Mouse (Mus musculus): Measurements from ENCODE around the gene Svip.

Svip gene

DNA sequence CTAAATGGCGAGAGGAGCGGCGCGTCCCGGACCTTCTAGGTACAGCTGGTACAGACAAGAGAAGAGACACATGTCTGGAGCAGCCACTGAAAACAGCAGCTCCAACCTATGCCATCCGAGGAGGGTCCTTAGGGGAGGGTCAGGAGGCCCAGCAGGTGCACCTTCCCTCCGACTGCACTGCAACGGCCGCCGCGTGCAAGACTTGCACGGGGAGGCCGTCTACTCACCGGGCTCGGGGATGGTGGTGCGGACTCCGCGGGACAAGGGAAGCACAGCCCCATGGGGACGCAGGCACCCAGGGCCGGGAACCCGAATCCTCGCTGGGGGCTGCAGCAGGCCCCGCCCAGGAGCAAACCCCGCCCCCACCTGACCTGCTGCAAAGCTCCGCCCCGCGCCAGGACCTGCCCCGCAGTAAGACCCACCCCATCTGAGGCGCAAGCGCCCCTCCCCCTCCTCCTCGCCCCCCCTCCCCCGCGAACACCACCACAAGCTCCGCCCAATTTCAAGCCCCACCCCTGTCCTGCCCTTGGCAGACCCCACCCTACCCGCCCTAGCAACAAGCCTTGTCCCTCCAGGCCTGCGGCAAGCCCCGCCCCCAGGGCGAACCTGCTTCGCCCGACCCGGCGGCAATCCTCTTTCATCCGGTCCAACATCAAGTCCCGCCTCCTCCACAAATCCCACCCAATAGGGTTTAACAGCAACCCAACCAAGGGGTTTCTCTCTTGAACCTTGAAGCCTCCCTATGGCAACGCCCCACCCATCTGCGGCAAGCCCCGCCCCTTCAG lies at the start of gene Svip:
Gene Svip, minus strand, starts transcription at position 508 of the 785 bp plus-strand sequence.
- peak; percentile 71 for DNase-seq (ENCODE audit: low spot score)

DNA sequence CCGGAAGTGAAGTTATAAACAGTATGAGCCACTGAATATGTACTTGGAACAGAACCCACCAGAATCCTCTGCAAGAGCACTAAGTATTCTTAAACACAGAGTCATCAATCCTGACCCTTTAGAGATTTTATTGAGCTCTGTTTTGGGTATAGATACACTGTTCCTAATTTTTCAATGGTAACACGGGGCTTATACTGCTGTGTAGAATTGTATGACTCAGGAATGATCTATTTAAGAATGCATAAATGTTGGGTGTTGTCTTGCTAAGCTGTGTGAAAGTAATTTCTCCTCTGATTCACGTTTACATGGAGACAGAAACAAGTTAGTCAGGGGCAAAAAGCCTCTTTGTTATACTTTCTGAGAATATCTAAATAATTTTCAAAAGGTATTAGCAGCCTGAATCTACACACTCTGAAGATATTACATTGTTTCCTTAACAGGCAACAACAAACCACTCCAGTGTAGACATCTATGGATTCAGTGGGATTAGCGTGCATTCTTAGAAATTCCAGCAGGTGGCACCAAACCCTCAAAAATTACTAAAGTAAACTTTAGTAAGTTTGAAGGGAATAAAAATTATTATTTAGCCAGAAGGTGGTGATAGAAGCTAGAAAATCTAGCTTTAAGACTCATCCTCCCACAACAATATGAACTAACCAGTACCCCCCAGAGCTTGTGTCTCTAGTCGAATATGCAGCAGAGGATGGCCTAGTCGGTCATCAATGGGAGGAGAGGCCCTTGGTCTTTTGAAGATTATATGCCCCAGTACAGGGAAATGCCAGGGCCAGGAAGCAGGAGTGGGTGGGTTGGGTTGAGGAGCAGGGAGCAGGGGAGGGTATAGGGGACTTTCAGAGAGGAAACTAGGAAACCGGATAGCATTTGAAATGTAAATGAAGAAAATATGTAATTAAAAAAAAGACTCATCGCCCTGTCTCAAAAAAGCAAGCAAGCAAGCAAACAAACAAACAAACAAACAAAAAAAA lies 32.1 kb upstream of the Svip start:
- peak; percentile 28 for DNase-seq (ENCODE audit: low spot score)

DNA sequence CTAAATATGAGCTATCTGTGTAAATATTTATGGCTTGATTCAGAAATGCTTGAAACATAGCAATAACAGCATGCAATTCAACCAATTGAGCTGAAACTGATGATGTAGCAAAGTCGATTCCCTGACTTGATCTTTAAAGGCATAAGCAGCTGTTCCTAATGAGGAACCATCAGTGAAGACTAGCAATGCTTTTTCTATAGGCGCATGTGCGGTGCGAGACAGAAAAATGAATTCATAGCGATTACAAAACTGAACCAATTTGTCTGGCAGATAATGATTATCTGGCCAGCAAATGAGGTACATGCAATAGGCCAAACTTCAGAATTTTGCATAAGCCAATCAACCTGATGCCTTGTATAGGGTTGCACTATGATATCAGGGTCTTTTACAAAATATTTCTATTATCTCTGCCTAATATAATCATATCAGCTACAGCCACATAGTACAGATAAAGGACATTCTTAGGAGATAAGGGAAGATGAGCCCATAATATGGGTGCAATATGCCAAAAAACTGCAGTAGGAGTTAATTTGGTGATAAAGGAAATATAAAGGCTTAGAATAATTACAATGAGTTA lies 18.3 kb upstream of the Svip start:
- no peak for DNase-seq (ENCODE audit: low spot score)

DNA sequence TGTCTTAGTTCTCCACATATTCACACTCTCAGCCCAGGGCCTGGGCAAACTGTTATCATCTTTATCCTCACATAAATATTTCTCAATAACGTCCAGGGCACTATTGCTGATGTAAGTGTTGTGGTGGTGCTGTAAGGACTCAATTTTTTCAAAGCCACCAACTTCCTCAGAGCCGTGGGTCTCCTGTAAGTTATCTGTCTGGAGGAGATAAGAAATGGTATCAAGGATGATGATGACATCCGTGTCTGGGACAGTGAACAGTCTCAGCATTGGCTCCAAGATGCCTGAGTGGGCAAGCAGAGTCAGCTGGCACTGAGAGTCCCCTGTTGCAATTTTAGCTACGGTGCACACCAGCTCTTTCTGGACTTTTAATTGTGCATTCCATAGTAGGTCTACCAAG lies 16.2 kb upstream of the Svip start:
- no peak for DNase-seq (ENCODE audit: low spot score)

DNA sequence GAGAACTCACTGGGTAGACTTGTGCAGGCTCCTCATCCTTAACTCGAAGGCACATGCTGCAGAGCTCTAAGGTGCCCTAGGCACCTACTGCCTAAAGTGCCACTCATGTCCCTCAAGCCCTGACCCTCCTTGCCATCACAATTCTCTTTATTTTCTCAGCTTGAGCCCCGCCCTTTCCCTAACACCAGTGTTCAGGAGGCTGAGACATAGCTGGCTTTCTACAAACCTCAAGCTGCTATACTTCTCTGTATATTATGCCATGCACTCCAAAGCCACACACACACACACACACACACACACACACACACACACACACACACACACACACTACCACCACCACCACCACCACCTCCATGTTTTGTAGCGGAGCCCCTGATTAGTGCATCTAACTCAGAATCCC lies 9.8 kb upstream of the Svip start, which contains the start of gene 1700015G11Rik:
Gene 1700015G11Rik, minus strand, starts transcription at position 101 of the 400 bp plus-strand sequence.
- no peak for DNase-seq (ENCODE audit: low spot score)

DNA sequence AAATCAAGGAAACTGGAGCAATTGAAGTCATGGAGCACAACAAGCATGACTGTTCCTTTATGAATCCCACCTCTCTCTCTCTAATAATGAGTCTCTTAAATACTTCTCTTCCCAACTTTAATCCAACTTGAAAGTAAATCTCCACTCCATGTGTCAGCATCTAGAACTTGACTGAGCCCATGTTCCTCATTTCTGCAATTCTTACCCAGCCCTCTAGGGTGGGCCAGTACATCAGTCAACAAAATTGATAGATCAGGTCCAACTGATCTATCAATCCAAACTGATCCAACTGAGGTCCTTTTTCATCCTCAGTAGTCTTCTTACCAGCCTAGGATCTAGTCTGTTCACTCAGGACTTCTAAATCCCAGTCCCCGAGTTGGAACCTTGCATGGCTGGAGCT lies 9.4 kb upstream of the Svip start:
- no peak for DNase-seq (ENCODE audit: low spot score)

DNA sequence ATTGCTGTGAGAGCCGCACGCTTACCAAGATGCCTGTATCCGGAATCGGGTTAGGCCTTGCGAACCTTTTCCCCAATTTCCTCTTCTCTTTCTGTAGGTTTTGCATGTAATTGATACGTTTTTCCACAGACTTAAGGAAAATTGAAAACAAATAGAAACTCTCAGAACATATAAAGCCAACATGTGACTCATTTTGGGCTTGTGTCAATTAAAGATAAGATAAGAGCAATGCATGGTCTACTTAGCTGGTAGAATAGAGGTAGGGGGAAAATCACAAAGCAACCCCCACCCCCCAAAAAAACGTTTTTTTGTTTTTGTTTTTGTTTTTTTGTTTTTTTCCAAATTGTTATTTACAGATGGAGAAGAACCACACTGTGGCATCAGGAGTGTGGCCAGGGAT lies 7.6 kb upstream of the Svip start:
- DNase-seq (ENCODE audit: low spot score), result no peak

DNA sequence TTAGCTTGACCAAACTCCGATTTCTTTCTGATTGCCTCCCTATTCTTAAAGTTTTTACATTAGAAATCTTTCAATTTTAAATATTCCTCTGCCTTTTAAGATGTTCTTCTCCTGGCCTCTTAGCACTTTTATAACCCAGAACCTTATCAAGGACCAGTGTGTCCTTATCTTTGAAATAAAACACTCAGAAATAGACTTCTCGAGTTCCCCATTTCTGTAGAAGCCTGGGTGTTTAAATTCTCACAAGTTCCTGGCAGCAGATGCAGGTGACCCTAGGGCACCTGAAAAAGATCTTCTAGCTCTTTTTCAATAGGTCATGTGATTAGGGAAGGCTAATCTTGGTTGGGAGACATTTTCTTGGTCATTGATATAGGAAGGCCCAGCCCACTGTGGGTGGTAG lies 1.3 kb upstream of the Svip start:
- no peak for DNase-seq (ENCODE audit: low spot score)

DNA sequence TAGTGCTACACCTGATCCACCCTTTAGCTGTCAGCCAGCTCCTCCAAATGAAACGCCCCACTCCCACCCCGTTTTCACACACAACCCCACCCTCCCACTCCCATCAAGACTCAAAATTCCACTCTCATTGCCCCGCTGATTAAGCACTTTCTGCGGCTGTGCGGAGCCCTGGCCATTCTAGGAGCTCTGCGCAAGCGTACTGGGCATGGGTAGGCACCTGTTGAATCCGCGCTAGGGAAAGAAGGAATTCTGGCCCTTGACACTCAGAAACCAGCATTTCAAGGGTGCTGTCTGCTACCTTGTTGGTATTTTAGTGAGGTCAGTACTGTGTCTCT lies 445 bp upstream of the Svip start:
- no peak for DNase-seq (ENCODE audit: low spot score)

DNA sequence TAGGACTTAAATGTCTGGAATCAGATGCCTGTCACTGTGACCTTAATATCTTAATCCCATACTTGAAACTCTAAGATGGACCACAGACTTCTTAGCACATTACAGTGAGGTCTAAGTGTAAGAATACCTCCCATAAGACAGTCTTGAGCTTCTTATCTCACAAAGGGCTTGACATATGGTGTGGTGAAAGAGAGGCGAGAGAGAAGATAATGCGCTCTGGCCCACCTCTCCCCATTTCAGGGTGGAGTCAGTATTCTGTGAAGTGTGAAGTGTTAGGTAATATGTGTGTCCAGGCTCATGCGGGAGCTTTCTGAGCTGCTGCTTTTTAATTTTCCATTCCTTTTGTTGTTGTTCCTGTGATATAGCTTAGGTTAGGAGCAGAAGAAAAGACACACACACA lies 14.8 kb downstream of the Svip start:
- DNase-seq (ENCODE audit: low spot score), result no peak

DNA sequence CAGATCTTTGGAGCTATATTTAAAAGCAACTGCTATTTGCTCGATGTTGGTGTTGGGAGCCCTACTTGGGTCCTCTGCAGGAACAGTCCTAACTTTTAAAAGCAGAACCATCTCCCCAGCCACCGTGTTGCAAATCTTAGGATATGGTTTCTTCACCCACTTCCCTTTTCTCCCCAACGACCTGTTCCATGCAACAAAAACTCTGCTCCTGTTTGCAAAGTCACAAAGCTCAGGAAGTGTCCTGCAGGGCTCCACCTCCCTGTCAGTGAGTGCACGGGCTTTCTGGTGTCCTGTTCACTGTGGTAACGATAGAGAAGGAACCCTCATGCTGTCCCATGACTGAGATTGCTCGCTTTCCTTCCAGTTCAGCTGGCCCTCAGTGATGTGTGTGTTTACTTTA lies 18.9 kb downstream of the Svip start:
- no peak for DNase-seq (ENCODE audit: low spot score)

DNA sequence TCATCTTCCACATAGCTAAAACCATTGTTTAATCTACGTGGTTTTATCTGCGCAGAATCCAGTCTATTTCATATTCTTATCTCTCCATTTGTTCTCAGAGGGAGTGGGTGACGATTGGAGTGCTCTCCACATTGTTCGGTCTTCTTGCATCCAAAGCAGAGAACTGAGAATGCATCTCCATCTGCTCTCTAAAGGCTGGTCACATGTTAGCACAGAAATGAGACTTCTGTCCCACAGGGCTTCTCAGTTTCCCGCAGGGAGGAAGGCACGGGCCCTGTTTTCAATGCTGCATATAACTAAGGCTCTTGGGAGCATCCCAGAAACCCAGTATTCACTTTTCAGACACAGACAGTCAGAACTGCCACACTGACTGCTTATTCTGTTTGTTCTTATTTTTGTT lies 20.1 kb downstream of the Svip start:
- DNase-seq (ENCODE audit: low spot score), result no peak

DNA sequence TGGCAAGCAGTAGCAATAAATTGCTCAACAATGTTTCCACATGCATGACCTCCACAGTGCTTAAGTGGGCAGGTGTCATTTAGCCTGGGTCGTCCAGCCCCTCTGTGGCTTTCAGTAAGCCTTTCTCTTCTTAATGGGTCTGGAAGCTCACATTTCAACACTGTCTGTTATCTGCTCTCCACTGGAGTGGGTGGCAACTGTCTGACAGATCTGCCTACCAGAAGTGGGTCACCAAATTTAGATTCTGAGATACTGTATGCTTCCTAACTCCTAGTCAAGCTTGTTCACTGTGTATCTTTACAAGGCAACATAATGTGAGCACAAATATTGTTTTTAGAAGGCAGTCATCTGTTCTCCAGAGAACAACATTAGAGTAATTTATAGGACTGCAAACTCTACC lies 23.5 kb downstream of the Svip start:
- DNase-seq (ENCODE audit: low spot score), result no peak

DNA sequence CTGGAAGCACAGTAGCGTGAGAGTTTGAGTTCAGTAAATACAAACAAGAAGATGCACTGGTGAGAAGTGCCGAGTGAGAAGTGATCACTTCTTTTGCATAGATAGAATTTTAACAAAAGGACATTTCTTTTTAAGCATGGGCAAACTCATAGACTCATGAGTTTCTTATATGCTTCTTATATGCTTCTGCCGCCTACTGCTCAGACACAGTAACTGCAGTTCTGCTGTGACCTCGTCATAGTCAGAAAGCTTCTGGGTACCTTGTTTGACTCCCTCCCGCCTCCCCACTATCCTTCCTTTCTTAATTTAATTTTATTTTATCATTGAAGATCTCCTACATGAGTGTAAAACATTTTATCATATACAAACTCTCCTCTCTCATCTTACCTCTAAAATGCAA lies 26.5 kb downstream of the Svip start:
- DNase-seq (ENCODE audit: low spot score), result no peak

DNA sequence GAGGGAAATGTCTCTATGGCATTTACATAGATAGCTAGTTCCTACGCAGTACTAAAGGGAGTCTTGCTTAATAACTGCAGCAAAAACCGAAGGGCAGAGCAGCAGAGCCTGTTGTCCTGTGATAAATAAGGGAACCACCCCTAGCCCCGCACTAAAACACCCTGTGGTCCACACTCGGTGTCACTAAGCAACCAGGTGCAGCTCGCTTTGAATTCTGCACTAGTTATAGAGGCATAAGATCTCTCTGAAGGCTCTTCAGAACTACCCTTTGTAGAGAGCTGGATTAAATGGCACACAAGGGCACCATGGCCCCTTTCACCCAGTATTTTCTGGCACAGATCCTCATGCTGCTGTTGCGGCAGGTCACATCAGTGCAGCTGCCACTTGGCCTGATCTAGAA lies 30.6 kb downstream of the Svip start:
- no peak for DNase-seq (ENCODE audit: low spot score)

DNA sequence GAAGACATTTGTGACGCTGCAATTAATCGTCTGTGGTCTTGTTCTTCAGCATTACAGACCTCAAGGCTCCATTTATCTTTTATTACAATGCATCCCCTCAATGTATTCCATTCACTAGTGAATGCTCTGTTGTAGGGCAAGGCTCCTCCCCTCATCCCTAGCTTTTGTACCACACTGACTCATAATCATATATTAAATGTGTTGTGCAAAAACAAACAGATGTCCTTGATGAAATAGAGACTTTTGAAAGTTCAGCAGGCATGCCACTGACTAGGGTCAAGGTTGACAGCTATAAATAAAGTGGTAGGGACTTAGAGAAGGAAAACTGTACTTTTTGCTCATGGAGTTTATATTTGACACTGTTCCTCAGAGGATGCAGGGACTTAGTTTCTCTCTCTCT lies 32.3 kb downstream of the Svip start:
- DNase-seq (ENCODE audit: low spot score), result no peak

DNA sequence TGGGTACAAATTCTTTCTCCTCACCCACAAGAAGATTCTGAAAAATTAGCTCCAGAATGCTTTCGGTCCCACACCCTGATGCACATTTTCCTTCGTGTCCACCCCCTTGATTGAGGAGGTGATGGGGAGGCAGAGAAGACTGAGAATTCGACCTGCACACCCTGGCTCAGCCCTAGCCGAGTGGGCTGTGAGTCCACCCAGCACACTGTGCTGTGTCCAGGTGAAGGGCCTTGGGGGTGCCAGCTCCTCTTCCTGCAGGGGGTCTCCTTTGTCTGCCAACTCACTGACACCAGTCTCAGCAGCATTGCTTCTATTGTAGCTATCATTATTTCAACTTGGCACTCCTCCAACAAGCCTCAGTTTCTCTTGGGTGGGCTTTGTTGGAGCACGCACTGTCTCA lies 32.7 kb downstream of the Svip start:
- DNase-seq (ENCODE audit: low spot score), result no peak

DNA sequence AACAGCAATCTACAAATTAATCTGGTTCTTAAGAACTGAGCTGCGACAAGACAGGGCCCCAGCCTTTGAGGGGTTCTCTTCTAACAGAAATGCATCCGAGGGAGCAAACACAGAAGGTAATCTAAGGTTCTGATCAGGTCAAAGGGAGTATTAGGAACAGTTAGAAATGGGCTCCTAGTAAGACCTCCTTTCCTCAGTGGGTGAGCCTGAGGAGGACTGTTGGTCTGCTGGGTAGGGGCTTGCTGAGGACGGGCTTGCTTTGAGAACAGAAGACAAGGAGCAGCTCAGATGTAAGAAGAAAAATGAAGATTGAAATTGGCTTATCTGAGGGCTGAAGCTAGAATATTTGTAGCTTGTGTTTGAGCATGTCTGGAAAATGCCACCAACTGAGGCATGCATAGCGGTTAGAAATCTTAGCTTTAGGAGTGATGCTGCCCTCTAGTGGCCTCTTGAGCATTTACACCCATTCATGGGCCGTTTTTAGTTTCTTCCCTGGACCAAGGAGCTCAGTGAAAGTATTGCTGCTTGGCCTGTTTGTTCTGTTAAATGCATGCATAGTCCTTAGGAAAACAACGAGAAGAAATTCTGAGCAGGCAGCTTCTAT lies 33.5 kb downstream of the Svip start:
- DNase-seq (ENCODE audit: low spot score), result peak; percentile 30

DNA sequence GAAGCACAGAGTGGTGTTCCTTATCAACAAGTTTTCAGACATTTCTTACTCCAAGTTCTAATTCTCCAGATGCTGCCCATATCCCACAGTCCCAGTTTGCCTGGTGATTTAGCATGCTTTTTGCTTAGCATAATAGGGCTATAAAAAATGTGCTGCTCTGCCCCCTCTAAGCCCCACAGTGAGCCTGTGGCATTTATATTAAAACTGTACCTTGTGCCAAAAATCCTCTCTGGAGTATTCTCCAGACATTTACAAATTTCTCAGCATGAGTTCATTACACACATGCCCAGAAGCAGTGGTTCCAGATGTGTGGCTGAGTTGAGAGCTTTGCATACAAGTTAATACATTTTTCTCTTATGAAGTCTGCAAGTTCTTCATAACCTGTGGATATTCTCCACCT lies 36.4 kb downstream of the Svip start:
- no peak for DNase-seq (ENCODE audit: low spot score)

DNA sequence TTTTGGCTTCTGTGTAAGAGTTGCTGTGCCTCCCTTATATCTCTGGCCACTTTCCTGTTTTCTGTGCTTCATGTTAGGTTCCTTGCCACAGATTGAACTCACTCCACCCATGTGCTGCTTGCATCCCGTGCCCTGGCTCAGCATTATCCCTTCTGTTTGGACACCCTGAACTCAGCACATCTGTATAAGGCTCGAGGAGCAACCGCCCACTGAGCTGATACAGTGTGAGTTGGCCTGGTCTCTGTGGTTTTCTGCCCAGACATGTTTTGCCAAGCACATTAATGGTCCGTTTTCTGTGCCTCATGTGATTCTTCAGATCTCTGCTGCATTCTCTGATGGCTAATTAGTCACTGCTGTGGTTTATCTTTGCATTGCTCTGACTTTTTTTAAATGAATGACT lies 38.2 kb downstream of the Svip start:
- DNase-seq (ENCODE audit: low spot score), result no peak

DNA sequence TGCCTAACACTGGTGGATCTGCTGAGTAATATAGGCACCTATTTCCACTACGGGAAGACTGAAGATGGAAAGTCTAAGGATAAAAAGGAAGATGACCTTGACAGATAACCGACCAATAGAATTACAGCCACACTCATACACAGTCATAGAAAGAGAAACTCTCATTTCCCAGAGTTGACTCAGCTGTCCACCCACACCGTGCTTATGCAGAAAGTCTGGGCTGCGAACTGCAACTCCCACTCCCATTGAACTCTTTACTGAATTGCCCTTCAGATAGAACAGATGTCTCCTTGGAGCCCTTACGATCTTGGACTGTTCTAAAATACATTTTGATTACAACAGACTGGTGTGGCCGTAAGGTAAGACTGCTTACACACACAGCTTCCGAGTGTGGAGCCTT lies 41.1 kb downstream of the Svip start:
- no peak for DNase-seq (ENCODE audit: low spot score)

DNA sequence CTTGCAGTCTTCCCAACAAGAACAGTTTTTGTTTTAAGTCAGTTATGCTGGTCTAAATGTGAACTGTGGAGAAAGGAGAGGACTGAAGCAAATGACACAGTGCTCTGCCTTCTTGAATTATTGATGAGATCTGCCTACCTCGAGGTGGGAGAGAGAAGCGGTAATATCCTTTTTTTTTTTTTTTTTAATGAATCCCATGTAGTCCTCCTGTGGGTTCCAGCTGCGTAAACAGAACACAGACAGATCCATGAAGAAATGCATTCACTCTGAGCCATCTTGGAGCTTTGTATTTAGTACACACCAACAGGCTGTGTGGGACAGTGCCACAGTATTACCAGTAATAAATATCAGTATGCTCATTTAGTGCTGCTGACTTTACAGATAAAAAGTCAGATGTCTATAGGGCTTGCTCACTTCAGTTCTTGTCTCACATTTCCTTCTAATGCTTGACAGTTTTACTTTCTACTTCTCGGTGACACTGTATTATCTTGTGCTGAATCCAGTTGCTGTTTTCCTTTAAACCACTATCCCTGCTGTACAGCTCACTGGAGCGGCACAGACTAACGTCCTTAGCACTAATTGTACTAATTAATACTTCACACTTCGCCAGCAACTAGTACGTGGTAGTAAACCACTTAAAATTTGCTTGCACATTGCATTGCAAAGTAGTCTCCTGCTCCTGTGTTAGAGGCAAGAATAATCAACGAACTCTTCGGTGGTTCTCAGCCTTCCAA lies 43.4 kb downstream of the Svip start:
- no peak for DNase-seq (ENCODE audit: low spot score)

Data from ovary, postnatal 14 days (tissue).